Mouse (Mus musculus) stomach, embryonic 14.5 days (tissue): Measurements from ENCODE around the gene Rac2. TPM values are rescaled to one million over a fixed set of nuclear protein-coding genes. Genes with fewer than 3 reads are reported as not detected.
A peak's percentile ranks its signal among the peaks of the same experiment; 100 is the strongest.

Source experiments
- ATAC-seq: fragments of 200-750 bp; cut with Nextera tagmentation; 2 replicates; pipeline ENCODE4 v1.8.0; 2017; ENCODE audit warnings: low read depth, moderate TSS enrichment; ENCODE audit not compliant: insufficient number of reproducible peaks, insufficient read depth, low FRiP score
- H3K27ac ChIP-seq: fragments of 300-500 bp; sonication (generic); 2 replicates; pipeline ENCODE4 v1.5.1; 2014; ENCODE audit warnings: mild to moderate bottlenecking, low read length, moderate library complexity, mixed read lengths
- H3K27me3 ChIP-seq: fragments of 300-500 bp; sonication (generic); 2 replicates; pipeline ENCODE4 v1.6.1; 2014; ENCODE audit warnings: low read length, control low read depth, mixed read lengths; ENCODE audit not compliant: control insufficient read depth, insufficient read depth
- H3K36me3 ChIP-seq: fragments of 300-500 bp; sonication (generic); 2 replicates; pipeline ENCODE4 v1.6.1; 2014; ENCODE audit warnings: mild to moderate bottlenecking, control low read depth, low read length, moderate library complexity, mixed read lengths; ENCODE audit not compliant: control insufficient read depth, insufficient read depth
- H3K4me1 ChIP-seq: fragments of 300-500 bp; sonication (generic); 2 replicates; pipeline ENCODE4 v1.6.1; 2014; ENCODE audit warnings: low read length, control low read depth, mixed read lengths; ENCODE audit not compliant: control insufficient read depth, insufficient read depth
- H3K4me2 ChIP-seq: fragments of 300-500 bp; sonication (generic); replicated peaks from 2 replicates; pipeline ENCODE4 v1.6.1; 2014; ENCODE audit warnings: low read depth, low read length, control low read depth
- H3K4me3 ChIP-seq: fragments of 300-500 bp; sonication (generic); 2 replicates; pipeline ENCODE4 v1.5.1; 2014; ENCODE audit warnings: low read depth, low read length, control low read depth
- H3K9ac ChIP-seq: fragments of 300-500 bp; sonication (generic); replicated peaks from 2 replicates; pipeline ENCODE4 v1.6.1; 2014; ENCODE audit warnings: low read depth, mild to moderate bottlenecking, control low read depth, low read length, moderate library complexity, mixed read lengths
- H3K9me3 ChIP-seq: fragments of 300-500 bp; sonication (generic); 2 replicates; pipeline ENCODE4 v1.6.1; 2016; ENCODE audit warnings: low read depth, low read length, control low read depth; ENCODE audit not compliant: control insufficient read depth
- WGBS: fragments of 180-500 bp; shearing (Covaris S2); extraction: QIAGEN DNeasy Blood & Tissue Kit; methylation state at CpG from one replicate; pipeline ENCODE4 v1.1.7; 2014; 5-methylcytosine and 5-hydroxymethylcytosine counted together
- polyA plus RNA-seq: library from polyadenylated mRNA; unstranded; fragments of >200 nt; fragmentation: Nextera tagmentation; extraction: Ambion mirVana; gene quantifications from 2 replicates; pipeline ENCODE4 v1.2.1, GENCODE M21; 2014

Rac2 gene
- polyA plus RNA-seq, 1 experiment from 2014 or later = 9.4 TPM

DNA sequence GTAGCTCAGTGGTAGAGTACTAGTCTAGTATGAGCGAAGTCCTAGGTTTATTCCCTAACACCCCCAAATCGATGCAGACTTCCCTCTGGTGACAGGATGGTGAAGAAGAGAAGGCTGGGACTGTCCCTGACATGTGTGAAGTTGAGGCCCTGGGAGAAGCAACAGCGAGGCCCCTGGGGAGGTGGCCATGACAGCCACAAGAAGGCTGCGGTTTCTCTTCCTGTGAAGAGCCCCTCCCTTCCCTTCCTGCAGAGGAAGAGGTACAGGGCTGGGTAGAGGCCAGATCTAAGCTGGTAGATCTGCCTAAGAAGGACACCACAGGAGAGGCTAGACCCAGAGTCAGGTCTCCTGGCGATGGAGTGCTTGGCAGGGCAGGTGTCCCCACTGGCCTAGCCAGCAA lies 8.6 kb downstream of the Rac2 start:
- 74% methylated on average over 5 of the region's 5 CpGs for WGBS
- no peaks in the 10 kb centered on the region for H3K4me1 ChIP-seq
- H3K27ac ChIP-seq = no peak overlapping the region
- H3K4me2 ChIP-seq = no peak overlapping the region
- no peak for ATAC-seq
- no peaks in the 10 kb centered on the region for H3K36me3 ChIP-seq
- H3K9ac ChIP-seq = no peak overlapping the region
- H3K4me3 ChIP-seq = no peak overlapping the region
- H3K27me3 ChIP-seq = no peaks in the 10 kb centered on the region
- no peaks in the 10 kb centered on the region for H3K9me3 ChIP-seq

DNA sequence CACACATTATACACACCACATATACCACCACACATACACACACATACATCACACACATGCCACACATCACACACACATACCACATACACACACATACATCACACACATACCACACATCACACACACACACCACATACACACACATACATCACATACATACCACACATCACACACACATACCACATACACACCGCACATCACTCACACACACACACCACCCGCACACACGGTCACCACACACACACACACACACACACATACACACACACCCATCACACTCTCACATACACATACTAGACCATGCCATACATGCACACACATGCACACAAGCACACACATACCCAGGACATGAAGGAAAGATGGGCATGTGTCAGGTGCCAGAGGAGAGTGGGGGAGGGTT lies 9.2 kb downstream of the Rac2 start:
- Histone ChIP-seq H3K27me3 (no peaks in the 10 kb centered on the region), H3K4me2 (no peak overlapping the region), H3K27ac (no peak overlapping the region), H3K4me1 (no peaks in the 10 kb centered on the region), H3K9me3 (no peaks in the 10 kb centered on the region), H3K9ac (no peak overlapping the region), H3K36me3 (no peaks in the 10 kb centered on the region), H3K4me3 (no peak overlapping the region)
- ATAC-seq = no peak
- 93% methylated on average over 3 of the region's 3 CpGs for WGBS

DNA sequence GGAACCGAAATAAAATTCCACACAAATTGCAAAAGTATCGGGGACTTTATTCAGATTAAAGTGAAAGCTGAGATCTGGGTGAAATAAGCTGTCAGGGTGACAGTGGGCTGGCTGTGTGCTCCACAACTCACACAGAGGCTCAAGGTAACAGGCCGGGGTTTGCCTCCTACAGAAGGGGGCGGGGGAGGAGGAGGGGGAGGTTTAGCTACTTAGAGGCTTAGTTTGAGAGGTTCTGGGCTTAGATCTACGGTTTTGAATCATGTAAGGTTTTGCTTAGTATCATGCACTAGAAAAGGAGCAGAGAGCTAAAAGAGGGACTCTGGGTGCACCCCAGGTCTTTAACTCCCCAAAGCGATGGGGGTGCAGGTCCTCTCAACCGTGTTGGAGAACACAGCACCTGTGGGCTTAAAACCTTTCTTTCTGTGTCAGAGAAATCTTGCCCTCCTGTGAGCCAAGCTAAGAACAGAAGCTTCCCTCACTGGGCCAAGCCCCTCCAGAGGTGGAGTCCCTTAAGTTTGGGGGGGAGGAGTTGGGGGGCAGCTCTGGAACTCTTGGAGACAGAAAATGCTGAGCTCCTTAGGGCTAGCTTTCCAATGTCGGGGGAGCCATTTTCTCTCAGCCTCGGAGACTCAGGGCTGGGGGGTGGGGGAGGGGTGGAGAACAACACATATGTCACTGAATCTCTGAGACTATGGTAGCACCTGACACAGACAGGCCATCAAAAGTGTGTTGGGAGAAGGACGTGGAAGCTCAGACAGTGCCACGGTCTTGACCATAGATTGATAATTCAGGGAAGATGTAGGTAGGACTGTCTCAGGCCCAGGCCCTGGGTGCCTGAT lies 13.2 kb downstream of the Rac2 start:
- H3K4me2 ChIP-seq = no peak overlapping the region
- H3K9me3 ChIP-seq = no peaks in the 10 kb centered on the region
- H3K27ac ChIP-seq = no peak overlapping the region
- 57% methylated on average over 11 of the region's 11 CpGs for WGBS
- H3K4me1 ChIP-seq = no peaks in the 10 kb centered on the region
- no peaks in the 10 kb centered on the region for H3K36me3 ChIP-seq
- H3K9ac ChIP-seq = no peak overlapping the region
- H3K27me3 ChIP-seq = no peaks in the 10 kb centered on the region
- H3K4me3 ChIP-seq = no peak overlapping the region
- no peak for ATAC-seq

DNA sequence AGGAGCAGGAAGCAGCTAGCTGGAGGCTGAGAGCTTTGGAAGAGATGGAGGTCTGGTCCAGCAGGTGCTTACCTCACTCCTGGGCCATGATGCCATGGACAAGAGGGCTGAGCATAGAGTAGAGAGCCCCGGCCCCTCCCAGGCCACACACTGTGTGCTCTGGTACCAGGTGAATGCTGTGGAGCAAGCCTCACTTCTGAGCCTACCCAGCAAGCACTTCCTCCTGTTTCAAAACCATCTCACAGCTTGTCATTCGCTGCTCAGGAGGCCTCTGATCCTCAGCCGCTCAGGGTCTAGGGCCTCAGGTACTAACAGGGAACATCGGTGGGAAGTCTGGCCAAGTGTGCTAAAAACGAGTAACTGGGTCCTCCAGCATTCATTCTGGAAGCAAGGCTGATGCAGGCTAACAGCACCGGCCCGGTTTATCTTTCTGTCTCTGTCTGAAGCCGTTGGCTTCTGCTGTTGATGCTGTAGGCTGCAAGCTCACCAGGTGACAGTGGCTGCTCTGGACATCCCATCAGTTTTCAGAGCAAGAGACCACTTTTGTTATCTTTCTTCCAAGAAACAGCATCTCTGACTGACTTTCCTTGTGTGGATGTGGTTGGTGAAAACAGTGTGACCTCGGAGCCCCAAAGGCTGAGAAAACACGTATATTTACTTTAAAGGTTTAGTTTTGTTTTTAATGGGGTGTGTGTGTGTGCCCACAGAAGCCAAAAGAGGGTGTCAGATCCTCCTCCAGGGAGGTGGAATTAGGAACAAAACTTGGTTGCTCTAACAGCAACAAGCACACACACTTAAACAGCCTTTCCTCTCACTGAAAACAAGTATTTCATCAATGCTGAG lies 14.7 kb downstream of the Rac2 start:
- H3K36me3 ChIP-seq = no peaks in the 10 kb centered on the region
- H3K9ac ChIP-seq = no peak overlapping the region
- 55% methylated on average over 10 of the region's 10 CpGs for WGBS
- no peaks in the 10 kb centered on the region for H3K27me3 ChIP-seq
- no peak overlapping the region for H3K4me3 ChIP-seq
- no peak for ATAC-seq
- H3K4me2 ChIP-seq = no peak overlapping the region
- no peaks in the 10 kb centered on the region for H3K4me1 ChIP-seq
- H3K9me3 ChIP-seq = no peaks in the 10 kb centered on the region
- H3K27ac ChIP-seq = no peak overlapping the region

DNA sequence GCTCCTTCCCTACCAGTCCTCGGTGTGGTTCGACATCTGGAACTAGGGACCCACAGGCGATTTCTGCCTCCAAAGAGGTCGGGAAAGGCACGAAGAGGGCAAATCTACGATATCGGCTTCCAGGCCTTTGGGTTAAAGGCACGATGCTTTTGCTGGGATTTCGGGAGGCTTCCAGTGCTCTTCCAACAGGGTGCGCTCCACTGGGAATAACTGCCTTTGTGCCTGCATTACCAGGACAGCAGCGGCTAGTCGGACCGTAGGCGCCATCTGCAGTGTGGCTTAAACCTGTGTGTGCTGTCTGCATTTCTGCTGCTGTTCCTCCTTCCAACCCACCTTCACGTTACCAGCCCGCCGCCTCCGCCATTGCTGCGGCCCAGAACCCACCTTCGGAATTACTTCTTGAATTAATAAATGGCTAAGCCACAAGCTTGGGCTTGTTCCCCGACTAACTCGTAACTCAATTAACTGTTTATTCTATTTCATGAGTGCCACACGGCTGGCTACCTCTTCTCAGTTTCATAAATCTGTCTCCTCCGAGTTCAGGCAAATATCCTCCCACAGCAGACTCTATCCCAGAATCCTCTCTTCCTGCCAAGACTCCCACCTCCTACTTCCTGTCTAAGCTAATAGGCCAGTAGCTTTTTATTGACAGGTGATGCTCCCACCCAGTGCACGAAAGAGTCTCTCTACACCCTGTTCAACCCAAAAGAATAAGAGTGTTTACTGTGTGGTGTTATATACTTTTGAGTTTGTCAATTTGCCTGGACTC lies 17.9 kb downstream of the Rac2 start:
- 54% methylated on average over 25 of the region's 25 CpGs for WGBS
- Histone ChIP-seq H3K9ac (no peak overlapping the region), H3K27me3 (no peaks in the 10 kb centered on the region), H3K4me2 (0 out of 2 replicates have a peak overlapping the region, but pooled peaks have one; percentile 18), H3K4me1 (no peaks in the 10 kb centered on the region), H3K4me3 (no peak overlapping the region), H3K36me3 (no peaks in the 10 kb centered on the region), H3K9me3 (no peaks in the 10 kb centered on the region), H3K27ac (no peak overlapping the region)
- no peak for ATAC-seq

DNA sequence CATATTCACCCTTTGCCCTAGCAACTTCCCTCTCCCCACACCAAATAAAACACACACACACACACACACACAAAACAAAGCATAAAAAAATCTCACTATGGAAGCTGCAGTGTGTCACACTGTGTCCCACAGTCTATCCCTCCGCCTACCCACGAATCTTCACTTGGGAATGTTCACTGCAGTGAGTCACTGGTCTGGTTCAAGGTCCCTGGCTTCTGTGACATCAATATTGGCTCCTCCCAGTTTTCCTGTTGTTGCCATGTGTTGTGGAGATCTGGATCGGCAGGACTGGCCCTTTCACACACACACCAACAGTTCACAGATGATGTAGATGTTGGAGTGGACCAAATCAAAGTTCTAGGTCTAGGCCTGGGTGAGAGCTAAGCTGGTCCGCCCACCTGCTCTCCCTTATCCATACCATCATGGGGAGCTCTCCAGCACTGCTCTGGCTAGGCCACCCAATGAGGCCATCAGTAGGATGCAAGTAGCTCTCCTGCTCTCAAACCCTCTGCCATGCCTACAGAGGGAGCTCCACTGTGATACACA lies 23.3 kb downstream of the Rac2 start:
- Histone ChIP-seq H3K4me3 (no peak overlapping the region), H3K27me3 (no peaks in the 10 kb centered on the region), H3K27ac (no peak overlapping the region), H3K36me3 (no peaks in the 10 kb centered on the region), H3K9ac (no peak overlapping the region), H3K9me3 (no peaks in the 10 kb centered on the region), H3K4me2 (no peak overlapping the region), H3K4me1 (peaks cover 7% of the 10 kb centered on the region; the same call in 1 of the 2 replicates)
- no peak for ATAC-seq
- 76% methylated on average over 4 of the region's 4 CpGs for WGBS

DNA sequence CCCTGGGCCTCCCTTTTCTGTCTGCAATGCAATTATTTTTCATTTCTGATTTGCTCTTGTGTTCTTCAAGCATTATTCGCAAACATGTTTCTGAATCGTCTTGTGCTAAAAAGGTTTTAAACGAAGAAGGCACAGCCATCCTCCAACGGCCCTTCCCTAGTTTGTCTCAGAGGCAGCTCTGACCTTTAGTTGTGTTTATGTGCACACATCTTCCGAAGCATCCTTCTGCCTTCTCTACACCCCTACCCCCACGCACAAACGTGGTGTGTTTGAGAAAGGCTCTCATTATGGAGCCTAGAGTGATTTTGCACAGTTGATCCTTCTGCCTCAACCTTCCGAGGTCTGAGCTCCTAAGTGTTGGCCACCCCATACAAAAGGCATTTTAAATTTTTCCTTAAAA lies 23.9 kb downstream of the Rac2 start:
- ATAC-seq = no peak
- 40% methylated on average over 8 of the region's 8 CpGs for WGBS
- no peak overlapping the region for H3K4me2 ChIP-seq

DNA sequence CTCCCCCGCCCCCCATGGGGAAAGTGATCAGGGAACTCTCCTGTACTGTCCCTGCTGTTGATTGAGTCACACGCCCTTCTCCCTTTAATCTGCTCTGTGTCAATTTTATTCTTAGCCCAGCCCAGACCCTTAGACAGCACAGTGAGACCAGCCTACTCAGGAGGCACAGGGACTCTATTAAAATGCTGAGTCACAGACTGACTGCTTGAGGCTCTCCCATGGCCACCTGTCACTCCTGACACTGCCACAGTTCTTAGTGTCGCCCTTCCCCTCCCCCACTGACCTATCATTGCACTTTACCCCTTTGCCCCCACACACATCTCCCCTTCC lies 24.3 kb downstream of the Rac2 start:
- ATAC-seq = no peak
- H3K27me3 ChIP-seq = no peaks in the 10 kb centered on the region
- WGBS = 36% methylated on average over 3 of the region's 3 CpGs

More for the DNA sequence above, 23.9 kb downstream of the Rac2 start:
- Histone ChIP-seq H3K4me3 (no peak overlapping the region), H3K27me3 (no peaks in the 10 kb centered on the region), H3K9ac (no peak overlapping the region), H3K9me3 (no peaks in the 10 kb centered on the region), H3K4me1 (peaks cover 7% of the 10 kb centered on the region; the same call in 1 of the 2 replicates), H3K27ac (no peak overlapping the region), H3K36me3 (no peaks in the 10 kb centered on the region)

More for the DNA sequence above, 24.3 kb downstream of the Rac2 start:
- no peaks in the 10 kb centered on the region for H3K36me3 ChIP-seq
- H3K27ac ChIP-seq = no peak overlapping the region
- no peak overlapping the region for H3K4me3 ChIP-seq
- H3K4me1 ChIP-seq = peaks cover 7% of the 10 kb centered on the region; the same call in 1 of the 2 replicates
- H3K4me2 ChIP-seq = no peak overlapping the region
- H3K9ac ChIP-seq = no peak overlapping the region
- no peaks in the 10 kb centered on the region for H3K9me3 ChIP-seq
